Mouse (Mus musculus) CH12.LX (cell line): Measurements from ENCODE around the gene Unc13a. TPM values are rescaled to one million over a fixed set of nuclear protein-coding genes. Genes with fewer than 3 reads are reported as not detected.
A peak's percentile ranks its signal among the peaks of the same experiment; 100 is the strongest.

Experiments used
- DNase-seq: peaks from one replicate; pipeline ENCODE4 v3.0.0-alpha.2; 2013; ENCODE audit errors: extremely low read depth
- H3K27ac ChIP-seq: 2 replicates; pipeline ENCODE4 v1.5.1; 2012; ENCODE audit warnings: low read depth, mild to moderate bottlenecking, control low read depth, moderate library complexity; ENCODE audit not compliant: insufficient read depth
- H3K27me3 ChIP-seq: replicated peaks from 2 replicates; pipeline ENCODE3; 2012; ENCODE audit warnings: inconsistent platforms
- H3K36me3 ChIP-seq, 2 experiments: replicated peaks in 1 of 2; 2 replicates each; pipeline versions ENCODE3 to v1.6.1; 2012; ENCODE audit warnings: inconsistent platforms in 1 of 2, low read length in 1 of 2, mild to moderate bottlenecking in 1 of 2, mixed read lengths in 1 of 2, moderate library complexity in 1 of 2; ENCODE audit not compliant: control insufficient read depth in 1 of 2, insufficient read depth in 1 of 2
- H3K4me1 ChIP-seq, 2 experiments: 2 replicates each; pipeline ENCODE4 v1.6.1; 2012; ENCODE audit warnings: inconsistent platforms in 1 of 2, moderate library complexity in 1 of 2; ENCODE audit not compliant: insufficient read depth in 2 of 2, control insufficient read depth in 1 of 2
- H3K4me2 ChIP-seq: 2 replicates; pipeline ENCODE4 v1.6.1; 2012; ENCODE audit warnings: low read depth, mild to moderate bottlenecking, control low read depth; ENCODE audit not compliant: poor library complexity, insufficient read depth, severe bottlenecking
- H3K4me3 ChIP-seq, 3 experiments: fragments of 150-350 bp in 1 of 3; sonication (generic) in 1 of 3; replicated peaks in 1 of 3; 2 replicates each; pipeline versions ENCODE3 to v1.5.1; 2011 to 2012; ENCODE audit warnings: low read depth in 2 of 3, low read length in 2 of 3, mild to moderate bottlenecking in 2 of 3, moderate library complexity in 2 of 3, control low read depth in 1 of 3, improper control_type of control experiment in 1 of 3, inconsistent platforms in 1 of 3, mixed read lengths in 1 of 3; ENCODE audit not compliant: poor library complexity in 1 of 3
- H3K79me2 ChIP-seq: replicated peaks from 2 replicates; pipeline ENCODE4 v1.6.1; 2012; ENCODE audit warnings: mild to moderate bottlenecking, moderate library complexity; ENCODE audit not compliant: control insufficient read depth, poor library complexity, insufficient read depth, severe bottlenecking; ENCODE audit errors: extremely low read depth
- H3K9ac ChIP-seq: 2 replicates; pipeline ENCODE4 v1.6.1; 2012; ENCODE audit warnings: low read depth, mild to moderate bottlenecking, control low read depth, moderate library complexity; ENCODE audit not compliant: insufficient read depth
- H3K9me3 ChIP-seq: replicated peaks from 2 replicates; pipeline ENCODE3; 2012; ENCODE audit warnings: low read length, inconsistent platforms, mixed read lengths
- BHLHE40 ChIP-seq: IDR thresholded peaks from 2 replicates; pipeline ENCODE4 v1.6.1; 2011; ENCODE audit warnings: mild to moderate bottlenecking, low read depth, low read length, improper control_type of control experiment
- E2F4 ChIP-seq: IDR thresholded peaks from 2 replicates; pipeline ENCODE4 v1.6.1; 2011; ENCODE audit warnings: low read depth, low read length, improper control_type of control experiment; ENCODE audit not compliant: insufficient replicate concordance
- ELF1 ChIP-seq: IDR thresholded peaks from 2 replicates; pipeline ENCODE4 v1.6.1; 2014; ENCODE audit warnings: low read depth, mild to moderate bottlenecking, inconsistent platforms, low read length, improper control_type of control experiment
- EP300 ChIP-seq: IDR thresholded peaks from 2 replicates; pipeline ENCODE4 v1.6.1; 2011; ENCODE audit warnings: low read length, improper control_type of control experiment
- ETS1 ChIP-seq: conservative IDR thresholded peaks from 2 replicates; pipeline ENCODE4 v1.6.1; 2012; ENCODE audit warnings: low read depth, mild to moderate bottlenecking, inconsistent platforms, low read length, improper control_type of control experiment, moderate library complexity
- GABPA ChIP-seq: IDR thresholded peaks from 2 replicates; pipeline ENCODE4 v1.6.1; 2012; ENCODE audit warnings: low read depth, low read length, improper control_type of control experiment, inconsistent platforms; ENCODE audit not compliant: insufficient replicate concordance
- HCFC1 ChIP-seq: IDR thresholded peaks from 2 replicates; pipeline ENCODE4 v1.6.1; 2012; ENCODE audit warnings: low read depth, mild to moderate bottlenecking, inconsistent platforms, low read length, improper control_type of control experiment
- IRF4 ChIP-seq: IDR thresholded peaks from 2 replicates; pipeline ENCODE4 v1.6.1; 2014; ENCODE audit warnings: low read depth, mild to moderate bottlenecking, inconsistent platforms, low read length, improper control_type of control experiment
- MAFK ChIP-seq: IDR thresholded peaks from 2 replicates; pipeline ENCODE4 v1.6.1; 2011; ENCODE audit warnings: low read length, improper control_type of control experiment; ENCODE audit not compliant: insufficient replicate concordance
- MAX ChIP-seq: IDR thresholded peaks from 2 replicates; pipeline ENCODE4 v1.6.1; 2011; ENCODE audit warnings: low read length, improper control_type of control experiment
- MAZ ChIP-seq: IDR thresholded peaks from 2 replicates; pipeline ENCODE4 v1.6.1; 2012; ENCODE audit warnings: low read depth, mild to moderate bottlenecking, inconsistent platforms, low read length, improper control_type of control experiment, moderate library complexity
- MEF2A ChIP-seq: IDR thresholded peaks from 2 replicates; pipeline ENCODE4 v1.6.1; 2014; ENCODE audit warnings: low read depth, mild to moderate bottlenecking, inconsistent platforms, low read length, improper control_type of control experiment, borderline replicate concordance
- MYC ChIP-seq: IDR thresholded peaks from 2 replicates; pipeline ENCODE4 v1.6.1; 2011; ENCODE audit warnings: low read depth, mild to moderate bottlenecking, improper control_type of control experiment, low read length
- NELFE ChIP-seq: IDR thresholded peaks from 2 replicates; pipeline ENCODE4 v1.6.1; 2011; ENCODE audit warnings: low read depth, low read length, improper control_type of control experiment
- NRF1 ChIP-seq: IDR thresholded peaks from 2 replicates; pipeline ENCODE4 v1.6.1; 2014; ENCODE audit warnings: low read depth, mild to moderate bottlenecking, inconsistent platforms, low read length, improper control_type of control experiment, moderate library complexity
- PAX5 ChIP-seq: IDR thresholded peaks from 2 replicates; pipeline ENCODE4 v1.6.1; 2012; ENCODE audit warnings: low read length, inconsistent platforms, mixed read lengths
- POLR2A ChIP-seq: IDR thresholded peaks from 2 replicates; pipeline ENCODE4 v1.6.1; 2011; ENCODE audit warnings: low read depth, mild to moderate bottlenecking, improper control_type of control experiment, low read length
- POLR2AphosphoS2 ChIP-seq: IDR thresholded peaks from 2 replicates; pipeline ENCODE4 v1.6.1; 2011; ENCODE audit warnings: low read depth, low read length, improper control_type of control experiment
- SIN3A ChIP-seq: IDR thresholded peaks from 2 replicates; pipeline ENCODE4 v1.6.1; 2012; ENCODE audit warnings: low read length, improper control_type of control experiment, inconsistent platforms
- TBP ChIP-seq: conservative IDR thresholded peaks from 2 replicates; pipeline ENCODE4 v1.6.1; 2011; ENCODE audit warnings: low read depth, low read length, improper control_type of control experiment
- TCF12 ChIP-seq: IDR thresholded peaks from 2 replicates; pipeline ENCODE4 v1.6.1; 2014; ENCODE audit warnings: low read depth, mild to moderate bottlenecking, inconsistent platforms, low read length, improper control_type of control experiment
- UBTF ChIP-seq: IDR thresholded peaks from 2 replicates; pipeline ENCODE4 v1.6.1; 2012; ENCODE audit warnings: low read depth, mild to moderate bottlenecking, inconsistent platforms, low read length, improper control_type of control experiment, moderate library complexity
- USF1 ChIP-seq: IDR thresholded peaks from 2 replicates; pipeline ENCODE4 v1.6.1; 2014; ENCODE audit warnings: low read depth, mild to moderate bottlenecking, inconsistent platforms, low read length, improper control_type of control experiment
- ZNF384 ChIP-seq: IDR thresholded peaks from 2 replicates; pipeline ENCODE4 v1.6.1; 2012; ENCODE audit warnings: low read depth, low read length, improper control_type of control experiment, inconsistent platforms
- dilution Hi-C: fragments of 300-500 bp; cut with MboI; formaldehyde crosslinking; loops from 2 replicates; pipeline ENCODE4 v1.14.3; 2020; ENCODE audit warnings: low sequenced_read_pairs; ENCODE audit not compliant: extremely low pct_unique_long_range_greater_than_20kb, extremely low pct_ligation_motif_present
- in situ Hi-C: fragments of 300-500 bp; cut with MboI; formaldehyde crosslinking; loops from 3 replicates; pipeline ENCODE4 v1.14.3; 2019; ENCODE audit warnings: low sequenced_read_pairs, low pct_ligation_motif_present, low pct_unique_long_range_greater_than_20kb, mixed read lengths
- polyA plus RNA-seq: library from polyadenylated mRNA; unstranded; fragments of >175 nt; gene quantifications from 2 replicates; pipeline ENCODE4 v1.2.1, GENCODE M21; 2012; ENCODE audit warnings: low read depth; ENCODE audit not compliant: insufficient read length
- total RNA-seq, 2 experiments: library from RNA; depleted of rRNA; stranded (reverse); fragments of 300-350 nt in 1 of 2; fragments of >200 nt in 1 of 2; gene quantifications; 2 replicates each; pipeline ENCODE4 v1.2.3; 2012 to 2014

The Unc13a gene
- total and polyA plus RNA-seq, 3 experiments: 0.68 to 2.1 (median 1.0) TPM

GRCm38 (mm10) chr8:71668220-71668975, 3.2 kb downstream of the Unc13a start:
- Histone ChIP-seq H3K27ac (no peak overlapping the region), H3K4me1 (peaks cover 27 to 64% of the 10 kb centered on the region in 2 experiments), H3K9me3 (no peaks in the 10 kb centered on the region), H3K4me3 (peak overlapping the region; percentile 2 to 34 (median 14)), H3K9ac (peak overlapping the region; percentile 34), H3K27me3 (peaks cover 39% of the 10 kb centered on the region), H3K36me3 (no peaks in the 10 kb centered on the region), H3K79me2 (no peaks in the 10 kb centered on the region), H3K4me2 (peak overlapping the region; percentile 42)
- DNase-seq: peak; percentile 66
- dilution Hi-C loops (no loop called here), in situ Hi-C loops (no loop called here)
- TF ChIP-seq ETS1: peak; percentile 45; the same call in 1 of the 2 replicates
- TF ChIP-seq IRF4: peak; percentile 35; the same call in 1 of the 2 replicates
- 0 out of 2 replicates have a peak, but pooled peaks have one; percentile 10 for TF ChIP-seq BHLHE40
- TF ChIP-seq USF1: no peak
- no peak for TF ChIP-seq E2F4
- TF ChIP-seq PAX5: no peak
- no peak for TF ChIP-seq ZNF384
- TF ChIP-seq ELF1: peak; percentile 82
- TF ChIP-seq TCF12: peak; percentile 65
- TF ChIP-seq MAFK: 0 out of 2 replicates have a peak, but pooled peaks have one; percentile 11
- TF ChIP-seq POLR2AphosphoS2: no peak
- no peak for TF ChIP-seq NELFE
- TF ChIP-seq HCFC1: peak; percentile 32
- no peak for TF ChIP-seq MYC
- no peak for TF ChIP-seq GABPA
- no peak for TF ChIP-seq EP300
- peak; percentile 72; the same call in 1 of the 2 replicates for TF ChIP-seq TBP
- TF ChIP-seq POLR2A: peak; percentile 44; the same call in 1 of the 2 replicates
- peak; percentile 95 for TF ChIP-seq MEF2A

- dilution Hi-C loops: no loop called here
- Histone ChIP-seq H3K79me2 (no peaks in the 10 kb centered on the region), H3K27ac (no peak overlapping the region), H3K4me2 (no peak overlapping the region), H3K9me3 (no peaks in the 10 kb centered on the region), H3K9ac (no peak overlapping the region), H3K4me1 (peaks cover 23 to 53% of the 10 kb centered on the region in 2 experiments), H3K4me3 (no peak overlapping the region)
- DNase-seq: no peak
- in situ Hi-C loops: no loop called here
- TF ChIP-seq MAX (no peak), ZNF384 (no peak), E2F4 (no peak), MAZ (no peak), NRF1 (no peak), ELF1 (no peak), MYC (no peak), UBTF (no peak), GABPA (no peak), SIN3A (no peak), BHLHE40 (no peak)
- TF ChIP-seq, all 38 proteins: peak for 0
- H3K36me3 ChIP-seq: no peaks in the 10 kb centered on the region
- H3K27me3 ChIP-seq: peaks cover 39% of the 10 kb centered on the region
Measured at GRCm38 (mm10) chr8:71667256-71667655, 4.3 kb downstream of the Unc13a start.
